Mouse (Mus musculus) frontal cortex, adult 2 months (tissue): ENCODE measurements around the gene Snrpg. TPM values are rescaled to one million over a fixed set of nuclear protein-coding genes. Genes with fewer than 3 reads are reported as not detected.
A peak's percentile ranks its signal among the peaks of the same experiment; 100 is the strongest.

ENCODE experiments used
- DNase-seq, 2 experiments: peaks; one replicate each; pipeline ENCODE4 v3.0.0; 2022; ENCODE audit warnings: low spot score in 1 of 2; ENCODE audit errors: extremely low spot score in 1 of 2
- polyA plus RNA-seq: library from polyadenylated mRNA; depleted of rRNA; stranded (reverse); fragments of >200 nt; gene quantifications from 2 replicates; pipeline ENCODE4 v1.2.3, GENCODE M21; 2012; rRNA removed

Gene Snrpg
- polyA plus RNA-seq, 1 experiment = 62.4 TPM

DNA sequence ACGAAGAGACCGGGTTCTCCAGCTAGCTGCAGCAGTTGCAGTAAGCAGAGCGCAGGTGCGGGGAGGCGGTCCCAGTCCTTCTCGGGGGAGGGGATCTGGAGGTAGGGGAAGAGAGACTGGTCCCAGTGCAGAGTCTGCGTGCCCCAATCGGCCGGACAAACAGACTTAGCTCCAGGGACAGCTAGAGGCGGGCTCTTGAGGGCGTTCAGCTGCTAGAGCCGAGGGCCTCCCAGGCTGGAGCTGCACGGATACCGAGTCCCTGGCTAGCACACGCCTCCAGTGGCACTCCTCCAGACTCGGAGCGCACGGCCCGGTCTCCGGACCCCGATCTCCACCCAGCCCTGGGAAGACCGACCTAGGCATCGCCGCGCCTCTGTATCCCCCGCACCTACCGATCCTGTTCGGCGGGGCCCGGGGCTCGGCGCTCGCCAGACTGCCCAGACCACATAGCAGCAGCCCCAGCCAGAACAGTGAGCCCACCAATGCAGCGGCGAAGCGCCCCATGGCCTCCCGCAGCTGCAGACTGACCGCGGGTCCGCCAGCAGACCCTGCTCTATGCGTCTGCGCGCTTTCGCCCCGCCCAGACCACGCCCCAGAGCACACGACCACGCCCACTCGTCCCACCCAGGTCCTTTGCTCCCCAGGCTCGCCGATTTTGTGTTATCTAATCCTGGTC is 25.6 kb downstream of the Snrpg start, which contains the start of gene Pcyox1:
Gene Pcyox1 (minus strand): TSS at position 574 of the 676 bp plus-strand sequence.
- peak; percentile 73 to 85 for DNase-seq

DNA sequence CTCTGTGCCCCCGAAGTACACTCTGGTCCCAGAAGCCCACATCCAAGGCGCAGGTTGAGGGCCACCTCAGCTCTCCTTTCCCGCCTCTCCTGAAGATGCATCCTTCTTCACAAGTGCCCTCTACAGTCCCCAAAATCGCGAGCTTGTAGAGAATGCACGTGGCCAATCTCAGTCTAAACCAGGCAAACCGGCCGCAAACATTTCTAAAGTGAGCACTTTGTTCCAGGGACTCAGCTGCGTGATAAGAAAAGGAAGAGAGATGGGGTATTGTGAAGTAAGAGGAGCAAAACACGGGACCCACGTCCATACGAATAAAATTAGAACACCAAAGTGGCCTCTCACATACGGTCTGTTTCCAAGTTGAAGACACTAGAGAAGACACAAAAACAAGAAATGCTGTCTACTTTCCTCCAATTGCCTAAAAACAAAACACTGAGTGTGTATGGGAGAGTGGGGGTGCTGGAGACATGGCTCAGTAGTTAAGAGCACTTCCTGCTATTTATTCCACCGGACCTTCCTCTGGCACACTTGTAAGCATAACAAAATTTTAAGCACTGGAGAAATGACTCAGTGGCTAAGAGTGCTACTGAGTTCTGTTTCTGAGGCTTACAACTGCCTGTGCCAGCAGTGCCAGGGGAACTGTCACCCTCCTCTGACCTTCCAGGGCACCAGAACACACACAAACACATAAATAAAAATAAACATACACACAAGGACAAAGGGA is 26.3 kb downstream of the Snrpg start:
- DNase-seq = no peak

DNA sequence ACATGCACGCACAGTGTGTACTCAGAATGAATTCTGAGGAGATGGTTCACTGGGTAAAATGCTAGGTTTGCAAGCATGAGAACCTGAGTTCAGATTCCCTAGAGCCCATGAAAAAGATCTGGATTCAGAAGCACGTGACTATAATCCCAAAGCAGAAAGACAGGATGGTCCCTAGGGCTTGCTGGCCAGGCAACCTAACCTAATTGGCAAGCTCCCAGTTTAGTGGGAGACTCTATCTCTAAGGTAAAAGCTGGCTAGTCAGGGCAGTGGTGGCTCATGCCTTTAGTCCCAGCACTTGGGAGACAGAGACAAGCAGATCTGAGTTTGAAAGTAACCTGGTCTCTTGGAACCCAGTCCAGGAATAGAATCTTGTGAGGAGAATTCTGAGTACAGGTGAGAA is 27.9 kb downstream of the Snrpg start:
- DNase-seq = no peak

DNA sequence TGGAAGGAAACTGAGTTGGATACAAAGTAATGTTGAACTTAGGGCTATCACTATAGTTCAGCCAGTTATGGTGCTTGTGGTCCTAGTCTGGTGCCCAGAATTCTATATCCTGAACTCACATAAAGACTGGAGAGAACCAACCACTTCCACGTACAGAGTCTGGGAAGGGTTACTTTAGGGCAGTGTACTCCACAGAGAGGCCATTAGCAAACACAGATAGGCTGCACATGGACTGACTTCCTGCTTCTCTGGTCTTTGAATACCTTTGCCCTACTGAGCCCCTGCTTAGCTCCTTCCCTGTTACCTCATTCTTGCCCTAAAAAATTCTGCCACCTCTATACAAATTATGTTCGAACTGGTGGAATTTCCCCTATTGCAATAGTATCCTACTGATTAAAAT is 28.9 kb downstream of the Snrpg start:
- no peak for DNase-seq

DNA sequence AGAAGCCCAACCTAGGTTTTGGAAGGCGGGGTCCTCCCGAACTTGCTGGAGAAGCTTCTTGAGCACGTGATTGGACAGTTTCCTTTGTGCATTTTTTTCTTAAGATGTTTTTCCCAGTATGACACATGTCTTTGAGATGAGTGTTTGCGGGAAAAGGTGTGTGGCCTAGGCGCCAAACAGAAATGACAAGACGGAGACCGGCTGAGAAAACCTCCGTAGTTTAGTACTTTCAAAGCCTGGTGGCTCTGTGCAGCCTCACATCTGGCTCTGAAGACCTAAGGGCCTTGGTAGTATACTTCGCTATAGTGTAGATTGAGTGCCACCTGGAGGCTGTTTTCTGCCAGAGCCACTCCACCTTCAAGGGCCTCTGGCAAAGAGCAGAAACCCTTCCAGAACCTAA is 29.9 kb downstream of the Snrpg start:
- DNase-seq = peak; percentile 40 to 77

DNA sequence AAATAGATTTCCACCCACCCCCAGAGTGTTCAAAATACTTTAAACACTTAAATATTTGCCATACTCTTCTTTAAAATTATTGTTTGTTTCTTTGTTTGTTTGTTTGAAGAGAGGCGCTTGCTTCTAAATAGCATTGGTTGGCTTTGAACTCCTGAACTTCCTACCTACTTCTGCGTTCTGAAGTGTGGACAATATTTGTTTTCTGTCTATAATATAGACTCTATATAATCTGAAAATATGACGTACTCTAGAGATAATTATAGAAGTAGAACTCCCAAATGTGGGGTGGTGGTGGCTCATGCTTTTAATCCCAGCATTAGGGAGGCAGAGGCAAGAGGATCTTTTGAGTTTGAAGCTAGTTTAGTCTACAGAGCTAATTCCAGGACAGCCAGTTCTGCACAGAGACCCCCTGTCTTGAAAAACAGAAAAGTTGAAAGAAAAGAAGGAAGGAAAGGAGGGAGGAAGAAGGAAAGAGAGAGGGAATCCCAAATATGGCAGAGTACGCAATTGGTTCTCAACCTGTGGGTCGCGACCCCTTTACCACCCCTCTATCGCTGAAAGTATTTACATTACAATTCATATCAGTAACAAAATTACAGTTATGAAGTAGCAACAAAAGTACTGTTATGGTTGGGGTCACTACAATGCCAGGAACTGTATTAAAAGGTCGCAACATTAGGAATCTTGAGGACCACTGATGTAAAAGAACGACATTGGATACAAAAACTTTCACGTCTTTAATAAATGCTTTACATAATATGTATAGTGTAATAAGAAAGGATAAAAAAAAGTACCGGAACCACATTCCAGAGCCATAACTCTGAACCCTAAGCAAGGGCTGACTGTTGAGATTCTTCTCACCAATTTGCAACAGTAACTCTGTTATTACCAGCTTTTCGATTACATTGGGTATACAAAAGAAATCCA is 31.8 kb downstream of the Snrpg start:
- DNase-seq = peak in 1 of 2 experiments; percentile 20

DNA sequence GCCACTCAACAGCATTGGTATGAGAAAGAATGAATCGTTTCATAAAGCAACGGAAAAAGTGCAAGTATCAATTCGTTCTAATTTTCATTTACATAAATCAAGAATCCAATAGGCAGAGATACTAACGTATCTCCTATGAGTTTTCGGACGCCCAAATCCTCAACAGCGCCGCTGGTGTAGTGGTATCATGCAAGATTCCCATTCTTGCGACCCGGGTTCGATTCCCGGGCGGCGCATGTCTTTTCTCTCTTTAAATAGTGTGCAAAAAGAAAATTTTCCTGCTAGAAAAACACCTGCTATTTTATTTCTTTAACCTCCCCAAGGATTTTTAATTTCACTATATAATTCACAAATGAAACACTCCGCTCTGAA is 32.6 kb downstream of the Snrpg start:
- peak; percentile 84 to 98 for DNase-seq

DNA sequence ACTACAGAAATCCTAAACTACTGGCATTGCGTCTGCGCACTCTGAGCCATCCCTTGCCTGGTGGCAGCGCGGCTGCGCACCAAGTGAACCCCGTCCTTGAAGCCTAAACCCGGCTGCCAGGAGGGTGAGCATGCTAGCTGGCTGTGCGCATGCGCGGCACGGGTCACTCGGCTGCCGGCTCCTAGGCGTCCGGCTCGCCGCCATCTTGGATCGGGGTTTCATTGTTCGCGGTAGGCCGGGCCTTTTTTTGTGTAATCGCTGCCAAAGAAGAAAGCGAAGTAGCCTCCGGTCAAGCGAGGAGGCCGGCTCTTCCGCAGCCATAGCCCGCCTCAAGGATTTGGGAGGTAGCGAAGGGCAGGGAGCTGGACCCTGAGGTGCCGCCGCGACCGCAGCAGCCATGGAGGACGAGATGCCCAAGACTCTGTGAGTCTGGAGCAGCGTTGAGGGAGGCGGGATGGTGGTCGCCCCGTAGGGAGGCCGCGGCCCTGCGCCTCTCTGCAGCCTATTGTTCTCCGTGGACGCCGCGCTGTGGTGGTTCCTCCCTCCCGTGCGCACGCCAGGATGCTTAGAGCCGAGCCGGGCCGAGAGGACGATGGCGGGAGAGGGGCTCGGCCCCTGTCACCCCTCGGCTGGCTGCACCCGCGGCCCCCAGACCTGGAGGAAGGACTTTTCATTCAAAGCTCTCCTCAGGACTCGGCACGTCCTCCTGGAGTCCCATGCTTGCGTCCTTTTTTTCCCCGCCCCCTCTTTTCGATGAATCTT is 33.2 kb downstream of the Snrpg start, which contains the start of gene Tia1:
Gene Tia1 (plus strand): TSS at position 120 of the 762 bp plus-strand sequence.
- DNase-seq = peak; percentile 93 to 97

DNA sequence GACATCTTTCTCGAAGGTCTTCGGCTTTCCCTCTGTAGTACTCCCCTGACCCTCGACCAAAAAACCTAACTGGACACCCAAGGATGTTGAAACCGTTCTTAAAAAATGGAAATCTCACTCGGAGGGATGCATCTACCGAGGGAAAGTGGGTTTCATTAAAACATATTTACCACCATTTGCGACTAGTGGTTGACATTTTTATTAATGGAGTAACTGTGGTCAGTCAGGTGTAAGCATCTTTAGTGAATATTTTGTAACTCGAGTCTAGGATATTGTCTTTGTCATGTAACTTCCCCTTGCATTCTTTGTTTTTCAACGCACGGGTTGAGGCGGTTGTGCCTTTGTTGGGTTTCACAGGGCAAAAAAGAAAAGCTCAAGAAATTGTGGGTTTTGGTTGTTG is 33.9 kb downstream of the Snrpg start:
- no peak for DNase-seq

DNA sequence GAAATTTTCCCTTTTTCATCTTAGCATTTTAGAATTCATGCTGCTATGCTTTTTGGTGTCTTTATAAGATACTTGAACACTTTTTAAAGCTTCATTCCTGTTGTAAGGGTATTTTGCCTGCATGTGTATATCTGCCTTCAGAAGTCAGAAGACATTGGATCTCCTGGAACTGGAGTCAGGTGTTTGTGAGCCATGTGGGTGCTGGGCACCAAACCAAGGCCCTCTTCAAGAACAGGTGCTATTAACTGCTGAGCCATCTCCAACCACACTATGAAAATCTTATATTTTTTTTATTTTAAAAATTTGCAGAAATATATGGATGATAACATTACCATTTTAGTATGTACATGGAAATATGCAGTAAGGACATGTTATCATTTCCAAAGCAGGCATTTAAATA is 35.2 kb downstream of the Snrpg start:
- DNase-seq = no peak

DNA sequence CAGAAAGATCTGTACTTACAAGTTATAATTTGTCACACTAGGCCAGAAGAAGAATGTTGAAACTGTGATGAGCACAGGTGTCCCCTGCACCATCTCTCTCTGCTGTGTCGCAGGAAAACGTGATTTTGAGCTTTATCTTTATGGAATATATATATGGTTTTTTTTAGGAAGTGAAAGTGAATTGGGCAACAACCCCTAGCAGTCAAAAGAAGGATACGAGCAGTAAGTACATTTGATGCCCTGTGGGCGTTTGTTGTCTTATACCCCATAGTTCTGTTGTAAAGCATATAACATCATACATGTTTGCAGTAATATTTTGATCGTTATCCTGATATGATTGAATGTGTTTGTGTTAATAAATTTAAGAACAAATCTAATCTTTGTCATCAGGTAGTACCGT is 47.6 kb downstream of the Snrpg start:
- no peak for DNase-seq

DNA sequence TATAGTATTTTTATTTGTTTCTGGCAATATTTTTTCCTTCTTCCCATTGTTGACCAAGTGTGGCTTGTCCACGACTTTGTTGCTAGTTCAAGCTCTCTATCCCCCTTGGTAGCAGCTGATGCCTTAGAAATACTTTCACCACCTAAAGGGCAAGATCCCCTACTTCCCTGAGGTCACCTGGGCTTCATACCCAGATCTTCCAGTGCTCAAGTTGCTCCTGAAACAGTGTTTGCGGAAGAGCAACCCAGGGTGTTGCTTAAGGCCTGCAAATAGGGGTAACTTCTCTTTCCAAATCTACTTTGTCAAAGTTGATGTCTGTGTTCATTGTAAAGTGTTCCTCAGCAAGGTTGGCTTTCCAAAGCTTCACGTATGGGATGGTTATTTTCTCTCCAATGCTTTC is 48.1 kb downstream of the Snrpg start:
- no peak for DNase-seq

DNA sequence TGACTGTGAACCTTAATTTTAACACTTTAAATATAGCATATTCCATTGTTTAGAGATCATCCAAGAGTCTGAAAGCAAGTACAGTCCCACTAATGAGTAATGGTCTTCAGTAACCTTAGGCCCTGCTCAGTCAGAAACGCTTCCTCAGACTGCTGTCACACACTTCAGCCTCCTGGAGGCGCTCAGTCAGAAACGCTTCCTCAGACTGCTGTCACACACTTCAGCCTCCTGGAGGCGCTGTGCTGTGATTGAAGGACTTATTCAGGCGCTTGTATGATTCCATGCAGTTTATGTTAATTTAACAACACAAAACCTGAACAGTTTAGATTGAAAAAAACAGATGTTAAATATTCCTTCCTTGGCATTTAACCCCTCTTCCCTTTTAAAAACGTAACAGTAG is 49.4 kb downstream of the Snrpg start:
- no peak for DNase-seq

DNA sequence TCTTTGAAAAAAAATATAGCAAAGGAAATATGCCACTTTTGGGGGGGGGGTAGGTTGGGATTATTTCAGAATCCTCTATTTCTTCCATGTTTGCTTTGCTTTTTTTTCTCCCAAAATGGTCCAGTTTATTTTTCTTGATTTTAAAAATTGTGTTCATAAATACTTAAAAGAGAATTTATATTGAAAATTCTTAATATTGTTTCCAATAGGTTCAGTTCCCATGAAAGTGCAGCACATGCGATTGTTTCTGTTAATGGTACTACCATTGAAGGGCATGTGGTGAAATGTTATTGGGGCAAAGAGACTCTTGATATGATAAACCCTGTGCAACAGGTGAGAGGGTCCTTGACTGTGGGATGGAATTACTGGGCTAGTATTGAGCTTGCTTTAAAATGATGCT is 55.3 kb downstream of the Snrpg start, which contains the start of gene Gm44790:
Gene Gm44790 (plus strand): TSS at position 301 of the 400 bp plus-strand sequence.
- DNase-seq = no peak

Other genes starting within 250 kb of the Snrpg start
- 19.4 and 20.2 TPM in 2 replicates for gene Tgfa, start 176.1 kb upstream of the Snrpg start, polyA plus RNA-seq
- 25.9 and 33.8 TPM in 2 replicates for gene Fam136a, start 5.7 kb upstream of the Snrpg start, polyA plus RNA-seq
- 57.1 and 69.2 TPM in 2 replicates for gene Pcyox1, start 25.9 kb downstream of the Snrpg start, polyA plus RNA-seq
- 163 and 204 TPM in 2 replicates for gene Tia1, start 32.9 kb downstream of the Snrpg start, polyA plus RNA-seq
- 0.82 and 1.1 TPM in 2 replicates for gene Gm44790, start 55.4 kb downstream of the Snrpg start, polyA plus RNA-seq
- 18.9 and 19.1 TPM in 2 replicates for gene C87436, start 67.1 kb downstream of the Snrpg start, polyA plus RNA-seq
- gene Pcbp1, start 155.0 kb downstream of the Snrpg start, polyA plus RNA-seq = 169 and 180 TPM in 2 replicates